Mouse (Mus musculus) lung, embryonic 15.5 days (tissue): Measurements from ENCODE around the gene Atp1a2. TPM values are rescaled to one million over a fixed set of nuclear protein-coding genes. Genes with fewer than 3 reads are reported as not detected.

Experiments used
- ATAC-seq: fragments of 200-750 bp; cut with Nextera tagmentation; 2 replicates; pipeline ENCODE4 v1.8.0; 2017; ENCODE audit warnings: moderate number of reproducible peaks, borderline replicate concordance; ENCODE audit not compliant: low FRiP score, low TSS enrichment; ENCODE audit errors: extremely low read depth
- H3K27ac ChIP-seq: fragments of 300-500 bp; sonication (generic); 2 replicates; pipeline ENCODE4 v1.5.1; 2015; ENCODE audit warnings: moderate library complexity, mild to moderate bottlenecking, inconsistent platforms
- H3K27me3 ChIP-seq: fragments of 300-500 bp; sonication (generic); 2 replicates; pipeline ENCODE4 v1.6.1; 2015; ENCODE audit warnings: inconsistent platforms
- H3K36me3 ChIP-seq: fragments of 300-500 bp; sonication (generic); 2 replicates; pipeline ENCODE4 v1.6.1; 2015; ENCODE audit warnings: inconsistent platforms
- H3K4me1 ChIP-seq: fragments of 300-500 bp; sonication (generic); 2 replicates; pipeline ENCODE4 v1.6.1; 2015; ENCODE audit warnings: inconsistent platforms
- H3K4me2 ChIP-seq: fragments of 300-500 bp; sonication (generic); 2 replicates; pipeline ENCODE4 v1.6.1; 2015; ENCODE audit warnings: inconsistent platforms, mild to moderate bottlenecking, moderate library complexity
- H3K4me3 ChIP-seq: fragments of 300-500 bp; sonication (generic); 2 replicates; pipeline ENCODE4 v1.5.1; 2015; ENCODE audit warnings: mild to moderate bottlenecking, inconsistent platforms
- H3K9ac ChIP-seq: fragments of 300-500 bp; sonication (generic); 2 replicates; pipeline ENCODE4 v1.6.1; 2015; ENCODE audit warnings: inconsistent platforms
- H3K9me3 ChIP-seq: fragments of 300-500 bp; sonication (generic); 2 replicates; pipeline ENCODE4 v1.6.1; 2016; ENCODE audit warnings: inconsistent platforms
- WGBS: fragments of 180-500 bp; shearing (Covaris S2); methylation state at CpG from one replicate; pipeline ENCODE4 v1.1.7; 2015; 5-methylcytosine and 5-hydroxymethylcytosine counted together
- polyA plus RNA-seq: library from polyadenylated mRNA; unstranded; fragments of >200 nt; fragmentation: Nextera tagmentation; extraction: Ambion mirVana; gene quantifications from 2 replicates; pipeline ENCODE4 v1.2.1, GENCODE M21; 2015

The Atp1a2 gene
- polyA plus RNA-seq, 1 experiment from 2014 or later: 5.7 TPM

GRCm38 (mm10) chr1:172332925-172333324 lies 35.1 kb upstream of the Atp1a2 start:
- H3K36me3 ChIP-seq: no peaks in the 10 kb centered on the region
- ATAC-seq: no peak
- no peaks in the 10 kb centered on the region for H3K9me3 ChIP-seq
- no peak overlapping the region for H3K27ac ChIP-seq
- H3K27me3 ChIP-seq: peaks cover 36% of the 10 kb centered on the region
- 48% methylated on average over 2 of the region's 2 CpGs for WGBS
- H3K9ac ChIP-seq: no peak overlapping the region
- H3K4me1 ChIP-seq: no peaks in the 10 kb centered on the region
- no peak overlapping the region for H3K4me3 ChIP-seq
- no peak overlapping the region for H3K4me2 ChIP-seq

GRCm38 (mm10) chr1:172331422-172331947 lies 33.6 kb upstream of the Atp1a2 start:
- no peak overlapping the region for H3K9ac ChIP-seq
- no peak for ATAC-seq
- H3K36me3 ChIP-seq: no peaks in the 10 kb centered on the region
- no peak overlapping the region for H3K4me2 ChIP-seq
- H3K27ac ChIP-seq: no peak overlapping the region
- H3K27me3 ChIP-seq: peaks cover 49% of the 10 kb centered on the region
- 73% methylated on average over 8 of the region's 8 CpGs for WGBS
- peaks cover under 1% of the 10 kb centered on the region; the same call in 1 of the 2 replicates for H3K4me1 ChIP-seq
- no peak overlapping the region for H3K4me3 ChIP-seq
- no peaks in the 10 kb centered on the region for H3K9me3 ChIP-seq

- Histone ChIP-seq H3K27ac (no peak overlapping the region), H3K4me2 (no peak overlapping the region), H3K4me1 (peaks cover 10% of the 10 kb centered on the region; the same call in 1 of the 2 replicates), H3K9me3 (no peaks in the 10 kb centered on the region), H3K4me3 (no peak overlapping the region), H3K27me3 (peaks cover 66% of the 10 kb centered on the region), H3K9ac (no peak overlapping the region), H3K36me3 (no peaks in the 10 kb centered on the region)
- WGBS: 66% methylated on average over 6 of the region's 6 CpGs
- no peak for ATAC-seq
Observed at GRCm38 (mm10) chr1:172329616-172330015, 31.8 kb upstream of the Atp1a2 start.

GRCm38 (mm10) chr1:172329131-172329530 lies 31.3 kb upstream of the Atp1a2 start, which contains the start of gene Kcnj9:
TSS of gene Kcnj9 (minus strand) at chr1:172329318.
- 22% methylated on average over 9 of the region's 9 CpGs for WGBS
- no peaks in the 10 kb centered on the region for H3K9me3 ChIP-seq
- H3K4me3 ChIP-seq: no peak within 1 kb of the TSS
- no peak within 1 kb of the TSS for H3K4me2 ChIP-seq
- no peak for ATAC-seq
- H3K27me3 ChIP-seq: peaks cover 66% of the 10 kb centered on the region
- no peak within 1 kb of the TSS for H3K9ac ChIP-seq
- no peaks in the 10 kb centered on the region for H3K36me3 ChIP-seq
- H3K27ac ChIP-seq: no peak within 1 kb of the TSS
- H3K4me1 ChIP-seq: peaks cover 10% of the 10 kb centered on the region; the same call in 1 of the 2 replicates

GRCm38 (mm10) chr1:172328461-172328860 lies 30.6 kb upstream of the Atp1a2 start:
- ATAC-seq: no peak
- 64% methylated on average over 7 of the region's 7 CpGs for WGBS
- Histone ChIP-seq H3K9ac (no peak overlapping the region), H3K4me2 (no peak overlapping the region), H3K4me3 (no peak overlapping the region), H3K27ac (no peak overlapping the region), H3K4me1 (peaks cover 10% of the 10 kb centered on the region; the same call in 1 of the 2 replicates), H3K27me3 (peaks cover 66% of the 10 kb centered on the region), H3K9me3 (no peaks in the 10 kb centered on the region), H3K36me3 (no peaks in the 10 kb centered on the region)

- no peak overlapping the region for H3K4me3 ChIP-seq
- peaks cover 66% of the 10 kb centered on the region for H3K27me3 ChIP-seq
- no peaks in the 10 kb centered on the region for H3K9me3 ChIP-seq
- no peak for ATAC-seq
- H3K4me2 ChIP-seq: no peak overlapping the region
- H3K27ac ChIP-seq: no peak overlapping the region
- H3K36me3 ChIP-seq: no peaks in the 10 kb centered on the region
- WGBS: 73% methylated on average over 3 of the region's 3 CpGs
- no peak overlapping the region for H3K9ac ChIP-seq
- peaks cover 10% of the 10 kb centered on the region; the same call in 1 of the 2 replicates for H3K4me1 ChIP-seq
Observed at GRCm38 (mm10) chr1:172328041-172328440, 30.2 kb upstream of the Atp1a2 start.

- Histone ChIP-seq H3K9me3 (no peaks in the 10 kb centered on the region), H3K4me2 (no peak overlapping the region), H3K27me3 (peaks cover 66% of the 10 kb centered on the region), H3K27ac (no peak overlapping the region), H3K4me1 (peaks cover 10% of the 10 kb centered on the region; the same call in 1 of the 2 replicates), H3K9ac (no peak overlapping the region), H3K36me3 (no peaks in the 10 kb centered on the region), H3K4me3 (no peak overlapping the region)
- ATAC-seq: no peak
- 74% methylated on average over 16 of the region's 16 CpGs for WGBS
Observed at GRCm38 (mm10) chr1:172327206-172328001, 29.5 kb upstream of the Atp1a2 start.

GRCm38 (mm10) chr1:172326684-172327083 lies 28.8 kb upstream of the Atp1a2 start:
- Histone ChIP-seq H3K27me3 (peaks cover 65% of the 10 kb centered on the region), H3K4me1 (peaks cover 10% of the 10 kb centered on the region; the same call in 1 of the 2 replicates), H3K9me3 (no peaks in the 10 kb centered on the region), H3K4me3 (peak overlapping the region; percentile 44), H3K9ac (no peak overlapping the region), H3K4me2 (peak overlapping the region; percentile 79), H3K36me3 (no peaks in the 10 kb centered on the region), H3K27ac (no peak overlapping the region)
- no peak for ATAC-seq
- WGBS: 52% methylated on average over 11 of the region's 11 CpGs

- 17% methylated on average over 94 of the region's 94 CpGs for WGBS
- Histone ChIP-seq H3K4me1 (peaks cover 10% of the 10 kb centered on the region; the same call in 1 of the 2 replicates), H3K27me3 (peaks cover 58% of the 10 kb centered on the region), H3K9me3 (no peaks in the 10 kb centered on the region), H3K36me3 (no peaks in the 10 kb centered on the region), H3K9ac (no peak overlapping the region), H3K27ac (no peak overlapping the region), H3K4me3 (peak overlapping the region; percentile 44), H3K4me2 (peak overlapping the region; percentile 79)
- ATAC-seq: 0 out of 2 replicates have a peak, but pooled peaks have one; percentile 40
Observed at GRCm38 (mm10) chr1:172325680-172326535, 28.0 kb upstream of the Atp1a2 start.

- H3K27me3 ChIP-seq: peaks cover 50% of the 10 kb centered on the region
- no peak for ATAC-seq
- 11% methylated on average over 7 of the region's 7 CpGs for WGBS
Observed at GRCm38 (mm10) chr1:172324725-172325124, 26.9 kb upstream of the Atp1a2 start.

GRCm38 (mm10) chr1:172323801-172324359 lies 26.0 kb upstream of the Atp1a2 start:
- Histone ChIP-seq H3K27ac (no peak overlapping the region), H3K4me2 (no peak overlapping the region), H3K4me3 (no peak overlapping the region), H3K36me3 (no peaks in the 10 kb centered on the region), H3K4me1 (peaks cover 10% of the 10 kb centered on the region; the same call in 1 of the 2 replicates), H3K9me3 (no peaks in the 10 kb centered on the region), H3K27me3 (peaks cover 41% of the 10 kb centered on the region), H3K9ac (no peak overlapping the region)
- WGBS: 60% methylated on average over 6 of the region's 6 CpGs
- ATAC-seq: no peak

More at GRCm38 (mm10) chr1:172324725-172325124, 26.9 kb upstream of the Atp1a2 start:
- no peak overlapping the region for H3K4me2 ChIP-seq
- H3K27ac ChIP-seq: no peak overlapping the region
- no peaks in the 10 kb centered on the region for H3K9me3 ChIP-seq
- no peak overlapping the region for H3K4me3 ChIP-seq
- no peaks in the 10 kb centered on the region for H3K36me3 ChIP-seq
- H3K9ac ChIP-seq: no peak overlapping the region
- peaks cover 10% of the 10 kb centered on the region; the same call in 1 of the 2 replicates for H3K4me1 ChIP-seq
